Mouse (Mus musculus): ENCODE data around the gene Fancd2os.

- TF ChIP-seq POLR2A (IDR thresholded peaks at IDR 0.05; ENCODE audit: borderline replicate concordance, control insufficient read depth, low read depth, low read length) (no peak), CTCF (IDR thresholded peaks at IDR 0.05; ENCODE audit: control insufficient read depth, insufficient read depth, low read length) (no peak)
These were observed 2.6 kb downstream of the Fancd2os start for GRCm38 (mm10) chr6:113597945-113598344.

All from bone marrow, adult 2 months (tissue).